Mouse (Mus musculus) MEL (cell line): ENCODE results near the gene Paxx. TPM values are rescaled to one million over a fixed set of nuclear protein-coding genes. Genes with fewer than 3 reads are reported as not detected.

Source experiments
- DNase-seq: peaks from one replicate; pipeline ENCODE4 v3.0.0; 2011; ENCODE audit warnings: low read depth, low spot score
- H3K27ac ChIP-seq: 2 replicates; pipeline ENCODE4 v1.5.1; 2012; ENCODE audit warnings: low read depth, mild to moderate bottlenecking, control low read depth, low read length, moderate library complexity; ENCODE audit not compliant: control insufficient read depth
- H3K27me3 ChIP-seq, 2 experiments: fragments of 150-350 bp in 1 of 2; sonication (generic) in 1 of 2; 2 replicates each; pipeline ENCODE4 v1.6.1; 2012; ENCODE audit warnings: low read length in 2 of 2, mild to moderate bottlenecking in 2 of 2, improper control_type of control experiment in 1 of 2, moderate library complexity in 1 of 2; ENCODE audit not compliant: insufficient read depth in 2 of 2, control insufficient read depth in 1 of 2
- H3K36me3 ChIP-seq, 2 experiments: 2 replicates each; pipeline ENCODE4 v1.6.1; 2012 to 2014; ENCODE audit warnings: low read length in 2 of 2, improper control_type of control experiment in 1 of 2, inconsistent platforms in 1 of 2, mild to moderate bottlenecking in 1 of 2; ENCODE audit not compliant: insufficient read depth in 2 of 2, control insufficient read depth in 1 of 2
- H3K4me1 ChIP-seq, 2 experiments: fragments of 150-350 bp in 1 of 2; sonication (generic) in 1 of 2; 2 replicates each; pipeline ENCODE4 v1.6.1; 2012; ENCODE audit warnings: low read length in 2 of 2, improper control_type of control experiment in 1 of 2, mild to moderate bottlenecking in 1 of 2; ENCODE audit not compliant: insufficient read depth in 2 of 2, control insufficient read depth in 1 of 2
- H3K4me3 ChIP-seq, 2 experiments: fragments of 150-350 bp in 1 of 2; sonication (generic) in 1 of 2; 2 replicates each; pipeline ENCODE4 v1.5.1; 2012; ENCODE audit warnings: low read depth in 2 of 2, low read length in 2 of 2, mild to moderate bottlenecking in 2 of 2, moderate library complexity in 2 of 2, control low read depth in 1 of 2, improper control_type of control experiment in 1 of 2; ENCODE audit not compliant: control insufficient read depth in 1 of 2, insufficient read depth in 1 of 2
- H3K79me2 ChIP-seq: 2 replicates; pipeline ENCODE4 v1.6.1; 2012; ENCODE audit warnings: mild to moderate bottlenecking, low read length, moderate library complexity; ENCODE audit not compliant: control insufficient read depth, poor library complexity, insufficient read depth
- H3K9ac ChIP-seq: 2 replicates; pipeline ENCODE4 v1.6.1; 2012; ENCODE audit warnings: low read depth, mild to moderate bottlenecking, control low read depth, low read length, moderate library complexity; ENCODE audit not compliant: control insufficient read depth, poor library complexity, severe bottlenecking
- H3K9me3 ChIP-seq: fragments of 150-350 bp; sonication (generic); replicated peaks from 2 replicates; pipeline ENCODE4 v1.6.1; 2012; ENCODE audit warnings: mild to moderate bottlenecking, low read length, improper control_type of control experiment, moderate library complexity; ENCODE audit not compliant: insufficient read depth
- CHD1 ChIP-seq: IDR thresholded peaks from 2 replicates; pipeline ENCODE4 v1.6.1; 2012; ENCODE audit warnings: low read depth, mild to moderate bottlenecking, inconsistent platforms, low read length, improper control_type of control experiment
- CHD2 ChIP-seq: IDR thresholded peaks from 2 replicates; pipeline ENCODE4 v1.6.1; 2011; ENCODE audit warnings: low read length, improper control_type of control experiment
- E2F4 ChIP-seq: IDR thresholded peaks from 2 replicates; pipeline ENCODE4 v1.6.1; 2011; ENCODE audit warnings: low read depth, low read length, improper control_type of control experiment, borderline replicate concordance
- ETS1 ChIP-seq: IDR thresholded peaks from 2 replicates; pipeline ENCODE4 v1.6.1; 2012; ENCODE audit warnings: low read depth, mild to moderate bottlenecking, inconsistent platforms, low read length, improper control_type of control experiment, moderate library complexity
- GABPA ChIP-seq: IDR thresholded peaks from 2 replicates; pipeline ENCODE4 v1.6.1; 2012; ENCODE audit warnings: low read depth, mild to moderate bottlenecking, inconsistent platforms, low read length, improper control_type of control experiment, moderate library complexity
- HCFC1 ChIP-seq: IDR thresholded peaks from 2 replicates; pipeline ENCODE4 v1.6.1; 2012; ENCODE audit warnings: low read depth, mild to moderate bottlenecking, inconsistent platforms, low read length, improper control_type of control experiment, moderate library complexity
- MAFK ChIP-seq: IDR thresholded peaks from 2 replicates; pipeline ENCODE4 v1.6.1; 2011; ENCODE audit warnings: low read depth, mild to moderate bottlenecking, low read length, improper control_type of control experiment, borderline replicate concordance
- MAZ ChIP-seq: IDR thresholded peaks from 2 replicates; pipeline ENCODE4 v1.6.1; 2012; ENCODE audit warnings: low read depth, mild to moderate bottlenecking, inconsistent platforms, low read length, improper control_type of control experiment
- MEF2A ChIP-seq: IDR thresholded peaks from 2 replicates; pipeline ENCODE4 v1.6.1; 2014; ENCODE audit warnings: low read depth, mild to moderate bottlenecking, inconsistent platforms, low read length, improper control_type of control experiment; ENCODE audit not compliant: poor library complexity, insufficient replicate concordance, severe bottlenecking; ENCODE audit errors: extremely low read depth
- MXI1 ChIP-seq: IDR thresholded peaks from 2 replicates; pipeline ENCODE4 v1.6.1; 2011; ENCODE audit warnings: mild to moderate bottlenecking, low read depth, low read length, improper control_type of control experiment
- MYC ChIP-seq: IDR thresholded peaks from 2 replicates; pipeline ENCODE4 v1.6.1; 2011; ENCODE audit warnings: low read depth, mild to moderate bottlenecking, low read length, improper control_type of control experiment, moderate library complexity
- TBP ChIP-seq: IDR thresholded peaks from 2 replicates; pipeline ENCODE4 v1.8.0; 2011; ENCODE audit warnings: low read depth, low read length, improper control_type of control experiment
- ZC3H11A ChIP-seq: IDR thresholded peaks from 2 replicates; pipeline ENCODE4 v1.6.1; 2012; ENCODE audit warnings: low read depth, mild to moderate bottlenecking, inconsistent platforms, low read length, improper control_type of control experiment
- ZMIZ1 ChIP-seq: IDR thresholded peaks from 2 replicates; pipeline ENCODE4 v1.6.1; 2012; ENCODE audit warnings: low read depth, mild to moderate bottlenecking, inconsistent platforms, low read length, improper control_type of control experiment, moderate library complexity
- polyA plus RNA-seq, 2 experiments: library from polyadenylated mRNA; stranded (reverse) in 1 of 2; unstranded in 1 of 2; fragments of >175 nt in 1 of 2; fragments of >200 nt in 1 of 2; gene quantifications; 2 replicates each; pipeline versions ENCODE4 v1.2.1 to v1.2.4; 2012; ENCODE audit warnings: low replicate concordance in 2 of 2, low read depth in 1 of 2; ENCODE audit not compliant: insufficient read length in 2 of 2, insufficient read depth in 1 of 2, missing spikeins in 1 of 2
- total RNA-seq: library from RNA; depleted of rRNA; stranded (reverse); fragments of 300-350 nt; gene quantifications from 2 replicates; pipeline ENCODE4 v1.2.3, GENCODE M21; 2012

Paxx gene
- total and polyA plus RNA-seq, 3 experiments, result 18.5 to 22.1 TPM; not detected in 1

DNA sequence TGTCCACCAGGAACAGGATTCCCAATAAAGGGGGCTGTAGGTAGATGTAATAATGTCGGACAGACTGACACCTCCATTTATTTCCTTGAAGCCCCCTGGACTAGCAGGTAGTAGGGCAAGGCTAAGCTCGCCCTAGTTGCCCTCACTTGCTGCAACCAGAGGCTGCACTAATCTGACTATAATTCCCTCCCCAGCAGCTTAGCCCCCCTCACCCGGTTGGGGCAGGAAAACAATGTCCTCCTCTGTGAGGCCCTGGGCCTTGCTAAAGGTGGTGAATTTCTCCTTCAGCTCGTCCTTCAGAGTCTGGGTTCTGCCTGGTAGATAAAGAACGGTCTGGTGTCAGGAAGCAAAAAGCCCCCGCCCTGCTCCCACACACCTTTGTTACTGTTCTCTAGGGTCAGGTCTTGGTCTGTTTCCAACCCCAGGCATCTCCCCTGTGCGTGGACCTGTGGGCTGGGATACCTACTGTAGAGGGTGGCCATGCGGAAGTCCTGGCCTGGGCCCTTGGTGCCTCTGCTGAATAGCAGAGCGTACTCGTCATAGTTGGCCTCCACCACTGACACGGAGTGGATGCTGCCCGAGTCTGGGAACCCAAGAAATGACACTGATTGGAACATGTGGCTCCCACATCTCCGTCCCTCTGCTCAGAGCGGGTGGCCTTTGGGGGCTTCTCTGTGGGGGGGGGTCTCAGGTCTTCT, 6.9 kb upstream of the Paxx start:
- Histone ChIP-seq H3K79me2 (no peaks in the 10 kb centered on the region), H3K27me3 (peaks cover 0 to 1% of the 10 kb centered on the region in 2 experiments; a peak in 2 of 4 replicates), H3K36me3 (no peaks in the 10 kb centered on the region), H3K4me3 (no peak overlapping the region), H3K27ac (no peak overlapping the region), H3K9me3 (no peaks in the 10 kb centered on the region), H3K4me1 (no peaks in the 10 kb centered on the region; a peak in 2 of 4 replicates), H3K9ac (no peak overlapping the region)
- no peak for DNase-seq
- TF ChIP-seq GABPA, result no peak
- no peak for TF ChIP-seq MAZ
- no peak for TF ChIP-seq TBP
- TF ChIP-seq E2F4, result no peak
- no peak for TF ChIP-seq CHD2
- TF ChIP-seq HCFC1, result no peak
- no peak for TF ChIP-seq ZC3H11A
- no peak for TF ChIP-seq MEF2A
- no peak for TF ChIP-seq MAFK
- TF ChIP-seq MYC, result no peak
- TF ChIP-seq CHD1, result no peak
- no peak for TF ChIP-seq ETS1
- TF ChIP-seq ZMIZ1, result no peak

DNA sequence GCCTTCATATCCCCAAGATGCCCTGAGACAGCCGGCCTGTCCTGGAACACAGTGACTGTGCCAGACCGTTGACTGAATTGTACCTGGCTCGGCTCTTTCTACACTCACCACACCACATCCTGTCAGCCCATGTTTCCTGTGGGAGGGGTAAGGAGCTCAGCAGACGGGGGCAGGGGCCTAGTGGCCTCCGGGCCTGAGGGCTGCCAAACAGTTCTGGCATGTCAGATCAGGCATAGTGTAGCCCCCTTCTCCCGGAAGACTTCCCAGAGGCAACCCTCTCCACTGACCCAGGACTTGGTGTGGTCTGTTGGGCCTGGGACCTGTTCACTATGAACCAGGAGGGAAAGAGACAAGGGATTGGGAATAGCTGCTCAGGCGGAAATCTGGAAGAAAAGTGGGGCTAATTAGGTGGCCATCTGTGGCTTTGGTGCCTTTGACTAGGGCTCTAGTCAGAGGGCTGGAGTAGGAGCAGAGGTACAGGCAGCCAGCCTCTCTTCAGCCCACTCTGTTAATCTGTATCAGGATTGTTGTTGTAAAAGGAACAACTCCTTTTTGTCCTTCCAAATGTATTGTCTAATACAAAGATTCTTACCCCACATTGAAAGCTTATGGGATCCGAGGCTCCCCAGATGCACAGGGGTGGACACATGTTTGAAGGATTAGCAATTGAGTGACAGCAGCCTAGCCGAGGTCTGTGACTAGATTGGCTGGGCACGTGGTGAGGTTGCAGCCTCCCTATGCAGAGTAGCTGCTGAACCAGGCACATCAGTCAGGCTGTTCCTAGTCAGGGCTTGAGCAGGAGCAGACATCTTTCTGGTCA, 5.1 kb upstream of the Paxx start:
- no peak overlapping the region for H3K27ac ChIP-seq
- no peak for TF ChIP-seq CHD1
- no peak for TF ChIP-seq MXI1
- TF ChIP-seq, all 39 proteins: peak for 0
- no peak overlapping the region for H3K9ac ChIP-seq
- H3K27me3 ChIP-seq, result peaks cover 0 to 1% of the 10 kb centered on the region in 2 experiments; a peak in 2 of 4 replicates
- H3K9me3 ChIP-seq, result no peaks in the 10 kb centered on the region
- H3K36me3 ChIP-seq, result no peaks in the 10 kb centered on the region
- peaks cover 4 to 5% of the 10 kb centered on the region in 2 experiments; a peak in 3 of 4 replicates for H3K4me1 ChIP-seq
- H3K79me2 ChIP-seq, result no peaks in the 10 kb centered on the region
- DNase-seq, result peak; percentile 23
- H3K4me3 ChIP-seq, result no peak overlapping the region
